Mouse (Mus musculus) heart, embryonic 14.5 days (tissue): ENCODE results near the gene Ergic1. TPM values are rescaled to one million over a fixed set of nuclear protein-coding genes. Genes with fewer than 3 reads are reported as not detected.

Source experiments
- ATAC-seq: fragments of 200-750 bp; cut with Nextera tagmentation; 2 replicates; pipeline ENCODE4 v1.8.0; 2017; ENCODE audit warnings: low read depth, moderate TSS enrichment; ENCODE audit not compliant: insufficient number of reproducible peaks, insufficient read depth, low FRiP score
- H3K27ac ChIP-seq, 2 experiments: fragments of 200-500 bp in 1 of 2; fragments of 300-500 bp in 1 of 2; sonication (generic) in 1 of 2; replicated peaks in 1 of 2; 2 replicates each; pipeline ENCODE4 v1.5.1; 2012 to 2014; ENCODE audit warnings: low read depth in 2 of 2, low read length in 2 of 2, control low read depth in 1 of 2, mild to moderate bottlenecking in 1 of 2, mixed read lengths in 1 of 2; ENCODE audit not compliant: control insufficient read depth in 1 of 2, insufficient read depth in 1 of 2
- H3K27me3 ChIP-seq: fragments of 300-500 bp; sonication (generic); 2 replicates; pipeline ENCODE4 v1.6.1; 2014; ENCODE audit warnings: mild to moderate bottlenecking, low read length, control low read depth; ENCODE audit not compliant: control insufficient read depth, insufficient read depth
- H3K36me3 ChIP-seq: fragments of 300-500 bp; sonication (generic); 2 replicates; pipeline ENCODE4 v1.6.1; 2014; ENCODE audit warnings: mild to moderate bottlenecking, control low read depth, low read length, mixed read lengths; ENCODE audit not compliant: control insufficient read depth, insufficient read depth
- H3K4me1 ChIP-seq, 2 experiments: fragments of 200-500 bp in 1 of 2; fragments of 300-500 bp in 1 of 2; sonication (generic) in 1 of 2; 2 replicates each; pipeline ENCODE4 v1.6.1; 2012 to 2014; ENCODE audit warnings: low read length in 2 of 2, control low read depth in 1 of 2, mixed read lengths in 1 of 2; ENCODE audit not compliant: control insufficient read depth in 2 of 2, insufficient read depth in 2 of 2
- H3K4me2 ChIP-seq: fragments of 300-500 bp; sonication (generic); 2 replicates; pipeline ENCODE4 v1.6.1; 2014; ENCODE audit warnings: mild to moderate bottlenecking, low read length
- H3K4me3 ChIP-seq, 2 experiments: fragments of 200-500 bp in 1 of 2; fragments of 300-500 bp in 1 of 2; sonication (generic) in 1 of 2; 2 replicates each; pipeline ENCODE4 v1.5.1; 2012 to 2014; ENCODE audit warnings: low read length in 2 of 2, mild to moderate bottlenecking in 2 of 2, control low read depth in 1 of 2, low read depth in 1 of 2, moderate library complexity in 1 of 2; ENCODE audit not compliant: control insufficient read depth in 1 of 2, insufficient read depth in 1 of 2
- H3K9ac ChIP-seq: fragments of 300-500 bp; sonication (generic); 2 replicates; pipeline ENCODE4 v1.6.1; 2014; ENCODE audit warnings: mild to moderate bottlenecking, low read length
- H3K9me3 ChIP-seq: fragments of 300-500 bp; sonication (generic); 2 replicates; pipeline ENCODE4 v1.6.1; 2016; ENCODE audit warnings: low read length, control low read depth; ENCODE audit not compliant: control insufficient read depth
- WGBS: fragments of 180-500 bp; shearing (Covaris S2); extraction: QIAGEN DNeasy Blood & Tissue Kit; methylation state at CpG from one replicate; pipeline ENCODE4 v1.1.7; 2014; 5-methylcytosine and 5-hydroxymethylcytosine counted together
- polyA plus RNA-seq: library from polyadenylated mRNA; unstranded; fragments of >200 nt; fragmentation: Nextera tagmentation; extraction: Ambion mirVana; gene quantifications from 2 replicates; pipeline ENCODE4 v1.2.1, GENCODE M21; 2014

The Ergic1 gene
- polyA plus RNA-seq, 1 experiment from 2014 or later, result 121 TPM

DNA sequence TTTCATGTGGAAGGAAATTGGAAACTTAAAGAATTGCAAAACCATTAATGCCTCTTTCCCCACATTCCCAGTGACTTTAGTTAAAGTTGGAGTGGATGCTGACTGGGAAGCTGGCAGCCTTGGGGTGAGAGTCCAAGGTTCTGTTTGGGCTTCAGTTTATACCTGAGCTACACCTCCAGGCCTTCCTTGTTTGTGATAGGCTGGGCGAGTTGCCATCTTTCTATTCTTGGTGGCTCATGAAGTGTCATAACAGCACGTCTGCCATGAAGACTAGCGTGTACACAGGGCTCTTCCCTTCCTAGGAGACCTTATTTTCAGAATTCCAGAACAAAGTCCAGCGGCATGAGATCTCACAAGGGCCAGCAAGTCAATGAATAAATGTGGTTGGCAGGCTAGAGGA, 38.6 kb upstream of the Ergic1 start:
- no peak for ATAC-seq
- H3K27ac ChIP-seq, result no peak overlapping the region
- peaks cover 0 to 3% of the 10 kb centered on the region in 2 experiments; a peak in 1 of 4 replicates for H3K4me1 ChIP-seq
- 62% methylated on average over 4 of the region's 4 CpGs for WGBS
- H3K36me3 ChIP-seq, result no peaks in the 10 kb centered on the region
- no peak overlapping the region for H3K9ac ChIP-seq
- no peak overlapping the region for H3K4me2 ChIP-seq
- no peak overlapping the region for H3K4me3 ChIP-seq
- no peaks in the 10 kb centered on the region for H3K9me3 ChIP-seq
- H3K27me3 ChIP-seq, result no peaks in the 10 kb centered on the region

DNA sequence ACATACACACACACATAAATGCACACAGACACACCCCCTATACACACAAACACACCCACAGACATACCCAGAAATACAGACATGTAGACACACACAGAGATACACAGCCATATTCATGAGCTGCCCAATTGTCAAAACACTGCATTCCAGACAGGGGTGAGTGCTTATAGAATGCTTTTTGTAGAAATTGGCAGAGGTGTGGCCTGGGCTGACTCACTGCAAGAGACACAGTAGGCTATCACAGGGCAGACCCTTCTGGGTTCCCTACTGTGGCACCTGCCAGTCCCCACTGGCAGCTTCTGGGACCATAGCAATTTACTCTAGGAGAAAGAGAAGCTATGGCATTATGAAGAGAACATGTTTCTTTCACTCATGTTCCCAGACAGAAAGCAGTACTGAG, 37.0 kb upstream of the Ergic1 start:
- no peak for ATAC-seq
- H3K4me3 ChIP-seq, result no peak overlapping the region
- no peaks in the 10 kb centered on the region for H3K27me3 ChIP-seq
- no peak overlapping the region for H3K27ac ChIP-seq
- H3K4me1 ChIP-seq, result peaks cover 4 to 11% of the 10 kb centered on the region in 2 experiments
- no peaks in the 10 kb centered on the region for H3K36me3 ChIP-seq
- H3K4me2 ChIP-seq, result no peak overlapping the region
- H3K9ac ChIP-seq, result no peak overlapping the region
- H3K9me3 ChIP-seq, result no peaks in the 10 kb centered on the region

DNA sequence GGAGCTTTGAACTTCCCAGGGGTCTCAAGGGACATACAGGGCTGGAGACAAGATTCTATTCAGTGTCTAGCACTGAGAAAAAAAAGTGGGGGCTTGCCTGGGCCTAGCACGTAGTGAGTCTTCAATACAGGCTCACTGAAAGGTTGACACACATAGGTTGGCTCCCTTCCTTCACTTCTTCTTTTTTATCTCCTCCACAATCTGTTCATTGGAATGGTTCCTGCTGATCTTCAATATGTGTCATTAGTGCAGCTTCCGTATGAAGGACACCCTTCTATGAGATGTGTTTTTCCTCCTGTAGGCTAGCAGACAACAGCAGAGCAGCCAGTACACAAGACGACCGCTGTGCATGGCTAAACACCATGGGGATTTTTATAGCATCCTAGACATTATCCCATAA, 36.5 kb upstream of the Ergic1 start:
- Histone ChIP-seq H3K27ac (no peak overlapping the region), H3K9ac (no peak overlapping the region), H3K4me1 (peaks cover 9 to 16% of the 10 kb centered on the region in 2 experiments), H3K4me2 (no peak overlapping the region), H3K4me3 (no peak overlapping the region), H3K27me3 (no peaks in the 10 kb centered on the region), H3K36me3 (no peaks in the 10 kb centered on the region), H3K9me3 (no peaks in the 10 kb centered on the region)
- 89% methylated on average over 4 of the region's 4 CpGs for WGBS
- ATAC-seq, result no peak

DNA sequence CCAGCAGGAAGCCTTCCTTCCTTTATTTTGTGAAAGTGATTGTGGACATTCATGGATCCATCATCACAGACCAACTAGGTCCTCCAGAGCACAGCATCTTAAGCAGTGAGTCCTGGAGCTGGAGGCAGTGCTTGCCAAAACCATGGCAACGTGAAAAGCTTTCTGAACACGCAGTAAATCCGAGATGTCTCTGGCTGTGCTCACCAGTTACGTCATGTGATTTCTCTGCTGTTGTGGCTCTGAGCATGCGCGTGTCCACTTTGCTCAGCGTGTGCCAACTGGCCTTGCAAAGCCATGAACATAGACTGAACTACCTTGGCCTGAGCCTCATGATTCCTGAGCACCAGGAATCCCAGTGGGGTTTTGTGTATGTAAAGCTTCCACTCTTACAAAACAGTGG, 36.0 kb upstream of the Ergic1 start:
- ATAC-seq, result no peak
- Histone ChIP-seq H3K27me3 (no peaks in the 10 kb centered on the region), H3K4me1 (peaks cover 14 to 21% of the 10 kb centered on the region in 2 experiments), H3K4me3 (no peak overlapping the region), H3K9ac (no peak overlapping the region), H3K9me3 (no peaks in the 10 kb centered on the region), H3K27ac (no peak overlapping the region), H3K36me3 (no peaks in the 10 kb centered on the region), H3K4me2 (no peak overlapping the region)
- WGBS, result 80% methylated on average over 7 of the region's 7 CpGs

DNA sequence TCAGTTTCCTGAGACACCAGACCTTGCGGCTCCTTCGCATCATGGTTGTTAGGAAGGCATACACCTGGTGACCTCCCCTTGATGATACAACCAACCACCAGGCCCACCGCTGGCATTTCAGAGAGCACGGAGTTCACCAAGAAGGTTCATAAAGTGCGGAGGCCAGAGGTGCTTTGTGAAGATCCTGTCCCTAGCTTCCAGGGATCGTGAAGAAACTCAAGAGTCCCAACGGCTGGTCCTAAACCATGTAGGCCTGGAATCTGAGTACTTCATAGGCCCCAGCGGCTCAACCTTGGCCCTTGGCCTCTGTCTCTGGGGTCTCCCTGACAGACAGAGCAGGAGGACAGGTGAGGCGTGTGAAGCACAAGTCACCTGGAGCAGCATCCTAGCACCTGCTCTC, 34.0 kb upstream of the Ergic1 start:
- no peak overlapping the region for H3K9ac ChIP-seq
- H3K27me3 ChIP-seq, result no peaks in the 10 kb centered on the region
- no peak overlapping the region for H3K27ac ChIP-seq
- H3K36me3 ChIP-seq, result no peaks in the 10 kb centered on the region
- H3K4me2 ChIP-seq, result no peak overlapping the region
- H3K4me1 ChIP-seq, result peaks cover 20 to 33% of the 10 kb centered on the region in 2 experiments
- ATAC-seq, result no peak
- H3K4me3 ChIP-seq, result no peak overlapping the region
- H3K9me3 ChIP-seq, result no peaks in the 10 kb centered on the region
- 93% methylated on average over 9 of the region's 9 CpGs for WGBS

DNA sequence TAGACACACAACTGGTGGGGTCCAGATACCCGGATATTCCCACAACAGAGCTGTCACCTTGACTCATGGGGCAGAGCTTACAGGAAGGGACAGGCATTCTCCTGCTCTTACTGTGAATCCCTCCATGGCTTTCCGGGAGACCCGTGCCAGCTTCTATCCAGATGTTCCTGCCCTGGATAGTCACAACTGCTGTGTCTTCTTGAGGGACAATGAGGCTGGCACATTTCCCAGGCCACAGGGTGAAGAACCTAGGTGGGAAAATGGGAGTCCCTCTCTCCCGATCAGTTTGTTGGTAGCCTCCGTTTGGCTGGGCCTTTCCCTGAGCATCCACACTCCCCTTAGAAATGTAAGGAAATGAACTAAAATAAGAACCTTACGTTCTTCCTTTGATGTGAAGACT, 32.5 kb upstream of the Ergic1 start:
- Histone ChIP-seq H3K4me2 (no peak overlapping the region), H3K27me3 (no peaks in the 10 kb centered on the region), H3K9ac (no peak overlapping the region), H3K9me3 (no peaks in the 10 kb centered on the region), H3K27ac (no peak overlapping the region), H3K4me1 (peaks cover 20 to 30% of the 10 kb centered on the region in 2 experiments), H3K36me3 (no peaks in the 10 kb centered on the region), H3K4me3 (no peak overlapping the region)
- ATAC-seq, result no peak
- WGBS, result 69% methylated on average over 6 of the region's 6 CpGs

DNA sequence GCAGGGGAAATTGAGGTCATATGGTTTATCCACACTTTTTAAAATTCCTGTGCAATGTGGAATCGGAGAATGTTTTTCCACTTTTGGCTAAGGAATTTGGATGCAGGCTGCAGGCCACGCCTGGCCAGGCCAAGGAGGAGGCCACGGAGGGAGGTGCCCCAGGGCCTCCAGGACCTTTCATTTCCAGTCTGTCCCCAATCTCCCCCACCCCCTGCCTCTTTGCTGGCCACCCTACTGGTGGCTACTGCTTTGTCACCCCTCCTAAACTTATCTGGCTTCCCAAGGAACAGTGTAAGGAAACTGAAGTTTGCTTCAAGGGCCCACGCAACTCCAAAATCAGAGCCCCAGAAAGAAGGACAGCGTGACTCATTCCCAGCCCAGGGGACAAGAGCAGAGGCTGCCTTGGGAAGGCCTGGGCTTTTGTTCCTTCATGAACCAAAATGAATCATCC, 31.5 kb upstream of the Ergic1 start:
- WGBS, result 59% methylated on average over 5 of the region's 5 CpGs
- H3K27ac ChIP-seq, result peak overlapping the region; percentile 84 to 87
- H3K9ac ChIP-seq, result peak overlapping the region; percentile 21; the same call in 1 of the 2 replicates
- H3K36me3 ChIP-seq, result no peaks in the 10 kb centered on the region
- no peaks in the 10 kb centered on the region for H3K9me3 ChIP-seq
- ATAC-seq, result no peak
- peaks cover 20 to 32% of the 10 kb centered on the region in 2 experiments for H3K4me1 ChIP-seq
- H3K27me3 ChIP-seq, result no peaks in the 10 kb centered on the region
- no peak overlapping the region for H3K4me3 ChIP-seq
- no peak overlapping the region for H3K4me2 ChIP-seq

DNA sequence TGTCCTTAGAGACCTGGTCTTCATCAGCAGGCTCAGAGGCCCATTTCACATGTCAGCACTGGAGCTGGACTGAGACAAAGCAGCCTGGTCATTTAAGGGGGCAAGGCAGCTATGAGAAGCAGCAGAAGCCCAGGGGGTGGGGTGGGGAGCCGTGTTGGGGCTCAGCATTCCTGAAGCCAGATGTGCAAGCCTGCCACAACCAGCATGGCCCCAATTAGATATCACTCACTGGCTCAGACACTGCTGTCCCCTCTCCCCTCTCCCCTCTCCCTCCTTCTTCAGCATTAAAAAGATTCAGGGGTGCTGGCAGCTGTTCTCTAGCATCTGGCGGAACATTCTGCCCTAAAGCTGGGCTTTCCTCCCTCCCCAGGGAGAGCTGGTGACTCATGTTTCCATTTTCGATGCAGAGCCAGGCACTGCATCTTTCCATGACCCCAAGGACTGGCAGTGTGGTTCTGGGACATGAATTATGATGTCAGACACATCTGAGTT, 30.7 kb upstream of the Ergic1 start:
- Histone ChIP-seq H3K27ac (peak overlapping the region; percentile 84 to 87), H3K36me3 (no peaks in the 10 kb centered on the region), H3K27me3 (no peaks in the 10 kb centered on the region), H3K9me3 (no peaks in the 10 kb centered on the region), H3K4me3 (no peak overlapping the region), H3K4me2 (0 out of 2 replicates have a peak overlapping the region, but pooled peaks have one; percentile 25), H3K4me1 (peaks cover 25 to 40% of the 10 kb centered on the region in 2 experiments), H3K9ac (no peak overlapping the region)
- 15% methylated on average over 3 of the region's 3 CpGs for WGBS
- ATAC-seq, result peak; percentile 41
